Mouse (Mus musculus): Measurements from ENCODE around the gene Pip5k1b. TPM values are rescaled to one million over a fixed set of nuclear protein-coding genes. Genes with fewer than 3 reads are reported as not detected.

Pip5k1b gene
- polyA plus RNA-seq, 2 experiments from 2014 or later, result 5.7 to 6.2 TPM

- ATAC-seq, result no peak
Observed at GRCm38 (mm10) chr19:24408863-24409564, 146.7 kb downstream of the Pip5k1b start.

GRCm38 (mm10) chr19:24404716-24405115, 151.0 kb downstream of the Pip5k1b start:
- no peak for ATAC-seq

GRCm38 (mm10) chr19:24403245-24403644, 152.4 kb downstream of the Pip5k1b start:
- ATAC-seq, result no peak

GRCm38 (mm10) chr19:24393920-24394319, 161.8 kb downstream of the Pip5k1b start:
- ATAC-seq, result no peak

- ATAC-seq, result no peak
Observed at GRCm38 (mm10) chr19:24391519-24392251, 164.0 kb downstream of the Pip5k1b start.

- no peak for ATAC-seq
Observed at GRCm38 (mm10) chr19:24386956-24387865, 168.5 kb downstream of the Pip5k1b start.

GRCm38 (mm10) chr19:24378470-24378869, 177.2 kb downstream of the Pip5k1b start:
- no peak for ATAC-seq

GRCm38 (mm10) chr19:24371763-24372640, 183.7 kb downstream of the Pip5k1b start:
- ATAC-seq, result no peak

GRCm38 (mm10) chr19:24368419-24368818, 187.3 kb downstream of the Pip5k1b start:
- no peak for ATAC-seq

GRCm38 (mm10) chr19:24367722-24368121, 187.9 kb downstream of the Pip5k1b start:
- no peak for ATAC-seq

- ATAC-seq, result no peak
Observed at GRCm38 (mm10) chr19:24366747-24367146, 188.9 kb downstream of the Pip5k1b start.

- ATAC-seq, result no peak
Observed at GRCm38 (mm10) chr19:24362626-24363321, 192.9 kb downstream of the Pip5k1b start.

GRCm38 (mm10) chr19:24359270-24359669, 196.4 kb downstream of the Pip5k1b start:
- no peak for ATAC-seq

- ATAC-seq, result no peak
Observed at GRCm38 (mm10) chr19:24352298-24352959, 203.2 kb downstream of the Pip5k1b start.

GRCm38 (mm10) chr19:24344501-24344900, 211.2 kb downstream of the Pip5k1b start:
- no peak for ATAC-seq

GRCm38 (mm10) chr19:24342786-24343185, 212.9 kb downstream of the Pip5k1b start:
- ATAC-seq, result no peak

- ATAC-seq, result no peak
Observed at GRCm38 (mm10) chr19:24336370-24337076, 219.1 kb downstream of the Pip5k1b start.

- no peak for ATAC-seq
Observed at GRCm38 (mm10) chr19:24335611-24336343, 219.9 kb downstream of the Pip5k1b start.

GRCm38 (mm10) chr19:24332956-24333355, 222.7 kb downstream of the Pip5k1b start:
- ATAC-seq, result no peak
